Mouse (Mus musculus) heart, embryonic 13.5 days (tissue): Measurements from ENCODE around the gene H2afx. TPM values are rescaled to one million over a fixed set of nuclear protein-coding genes. Genes with fewer than 3 reads are reported as not detected.

Experiments
- microRNA-seq: library from miRNA; unstranded; fragments of <30 nt; microRNA quantifications from one replicate; pipeline ENCODE4, GENCODE M21; 2016
- polyA plus RNA-seq: library from polyadenylated mRNA; unstranded; fragments of >200 nt; fragmentation: Nextera tagmentation; extraction: Ambion mirVana; gene quantifications from 2 replicates; pipeline ENCODE4 v1.2.1, GENCODE M21; 2015

Gene H2afx
- polyA plus RNA-seq, 1 experiment from 2014 or later: 199 TPM

Small RNAs within 50 kb of the gene (microRNA-seq; reads per million reads assigned to microRNA genes)
- not detected for gene Gm44335

Other genes starting within 250 kb of the H2afx start
- not detected in 2 replicates for gene Mfrp, start 233.0 kb upstream of the H2afx start, polyA plus RNA-seq
- gene C1qtnf5, start 227.4 kb upstream of the H2afx start, polyA plus RNA-seq: 1.1 and 2.1 TPM in 2 replicates
- gene Gm49380, start 221.2 kb upstream of the H2afx start, polyA plus RNA-seq: not detected in 2 replicates
- gene Rnf26, start 221.2 kb upstream of the H2afx start, polyA plus RNA-seq: 38.5 and 39.3 TPM in 2 replicates
- 112 and 127 TPM in 2 replicates for gene Mcam, start 200.2 kb upstream of the H2afx start, polyA plus RNA-seq
- 10.4 and 11.9 TPM in 2 replicates for gene Cbl, start 100.6 kb upstream of the H2afx start, polyA plus RNA-seq
- gene Ccdc153, start 94.0 kb upstream of the H2afx start, polyA plus RNA-seq: not detected in 2 replicates
- 0.12 TPM in 1 of 2 replicates, not detected in the other for gene Pdzd3, start 83.2 kb upstream of the H2afx start, polyA plus RNA-seq
- 5.6 and 5.9 TPM in 2 replicates for gene Nlrx1, start 66.1 kb upstream of the H2afx start, polyA plus RNA-seq
- gene Abcg4, start 46.1 kb upstream of the H2afx start, polyA plus RNA-seq: 2.1 and 3.5 TPM in 2 replicates
- 14.9 and 16.0 TPM in 2 replicates for gene Hinfp, start 29.0 kb upstream of the H2afx start, polyA plus RNA-seq
- 7.1 TPM in 2 replicates for gene C2cd2l, start 14.4 kb upstream of the H2afx start, polyA plus RNA-seq
- gene Dpagt1, start 8.7 kb upstream of the H2afx start, polyA plus RNA-seq: 33.4 and 34.4 TPM in 2 replicates
- gene Hmbs, start 9.5 kb downstream of the H2afx start, polyA plus RNA-seq: 135 and 149 TPM in 2 replicates
- 20.0 and 21.1 TPM in 2 replicates for gene Vps11, start 27.0 kb downstream of the H2afx start, polyA plus RNA-seq
- 16.0 and 17.5 TPM in 2 replicates for gene Hyou1, start 44.8 kb downstream of the H2afx start, polyA plus RNA-seq
- gene Slc37a4, start 62.2 kb downstream of the H2afx start, polyA plus RNA-seq: 31.4 and 36.4 TPM in 2 replicates
- gene Rps25, start 72.4 kb downstream of the H2afx start, polyA plus RNA-seq: 1,048 and 1,209 TPM in 2 replicates
- 78.9 and 89.7 TPM in 2 replicates for gene Trappc4, start 72.9 kb downstream of the H2afx start, polyA plus RNA-seq
- 19.6 and 21.4 TPM in 2 replicates for gene Ccdc84, start 83.9 kb downstream of the H2afx start, polyA plus RNA-seq
- gene Foxr1, start 106.4 kb downstream of the H2afx start, polyA plus RNA-seq: not detected in 2 replicates
- not detected in 2 replicates for gene Upk2, start 120.3 kb downstream of the H2afx start, polyA plus RNA-seq
- 7.3 and 9.4 TPM in 2 replicates for gene Bcl9l, start 148.1 kb downstream of the H2afx start, polyA plus RNA-seq
- not detected in 2 replicates for gene Cxcr5, start 227.2 kb downstream of the H2afx start, polyA plus RNA-seq